Mouse (Mus musculus): Measurements from ENCODE around the gene Ahsa2.
"Not testable (repeated sequence)": the region's sequence is repeated elsewhere in the genome, so short reads cannot be mapped to it uniquely, and the experiment has no call there.

The Ahsa2 gene

GRCm38 (mm10) chr11:23497718-23498509, at the start of gene Ahsa2:
TSS of gene Ahsa2 (minus strand) at chr11:23498030.
- DNase-seq (ENCODE audit: low spot score) = peak; percentile 98

GRCm38 (mm10) chr11:23537446-23537845, 39.6 kb upstream of the Ahsa2 start:
- no peak for DNase-seq (ENCODE audit: low spot score)

- peak; percentile 2 for DNase-seq (ENCODE audit: low spot score)
Observed at GRCm38 (mm10) chr11:23520473-23521205, 22.8 kb upstream of the Ahsa2 start, which contains the start of gene 1700093K21Rik. TSS of gene 1700093K21Rik (minus strand) at chr11:23521155.

- DNase-seq (ENCODE audit: low spot score) = no peak
Observed at GRCm38 (mm10) chr11:23518981-23519380, 21.2 kb upstream of the Ahsa2 start.

- DNase-seq (ENCODE audit: low spot score) = no peak
Observed at GRCm38 (mm10) chr11:23515315-23515714, 17.5 kb upstream of the Ahsa2 start.

- DNase-seq (ENCODE audit: low spot score) = not testable (repeated sequence)
Observed at GRCm38 (mm10) chr11:23514785-23515184, 17.0 kb upstream of the Ahsa2 start.

GRCm38 (mm10) chr11:23504801-23505200, 7.0 kb upstream of the Ahsa2 start:
- DNase-seq (ENCODE audit: low spot score) = not testable (repeated sequence)

- no peak for DNase-seq (ENCODE audit: low spot score)
Observed at GRCm38 (mm10) chr11:23498609-23499008, 779 bp upstream of the Ahsa2 start.

GRCm38 (mm10) chr11:23497335-23497717, 504 bp downstream of the Ahsa2 start:
- DNase-seq (ENCODE audit: low spot score) = peak; percentile 79

- DNase-seq (ENCODE audit: low spot score) = no peak
Observed at GRCm38 (mm10) chr11:23496661-23497060, 1.2 kb downstream of the Ahsa2 start.

- no peak for DNase-seq (ENCODE audit: low spot score)
Observed at GRCm38 (mm10) chr11:23495231-23495630, 2.6 kb downstream of the Ahsa2 start.

GRCm38 (mm10) chr11:23492048-23492790, 5.6 kb downstream of the Ahsa2 start:
- DNase-seq (ENCODE audit: low spot score) = no peak

- DNase-seq (ENCODE audit: low spot score) = no peak
Observed at GRCm38 (mm10) chr11:23489955-23490354, 7.9 kb downstream of the Ahsa2 start.

GRCm38 (mm10) chr11:23465862-23466261, 32.0 kb downstream of the Ahsa2 start:
- DNase-seq (ENCODE audit: low spot score) = not testable (repeated sequence)

Measured in retina, embryonic 14.5 days (tissue).